Mouse (Mus musculus) cortical plate, adult 2 months (tissue): ENCODE results near the gene Hes3. TPM values are rescaled to one million over a fixed set of nuclear protein-coding genes. Genes with fewer than 3 reads are reported as not detected.

Experiments
- H3K27ac ChIP-seq: fragments of 200-500 bp; 2 replicates; pipeline ENCODE4 v1.5.1; 2012; ENCODE audit warnings: low read length, control low read depth, inconsistent platforms; ENCODE audit not compliant: insufficient read depth
- H3K4me1 ChIP-seq: fragments of 200-500 bp; 2 replicates; pipeline ENCODE4 v1.6.1; 2011; ENCODE audit warnings: low read length; ENCODE audit not compliant: control insufficient read depth, insufficient read depth
- H3K4me3 ChIP-seq: fragments of 200-500 bp; 2 replicates; pipeline ENCODE4 v1.5.1; 2011; ENCODE audit warnings: mild to moderate bottlenecking, low read length, control low read depth; ENCODE audit not compliant: insufficient read depth
- CTCF ChIP-seq: fragments of 200-500 bp; IDR thresholded peaks from 2 replicates; pipeline ENCODE4 v1.5.1; 2011; ENCODE audit warnings: mild to moderate bottlenecking, control low read depth, low read length; ENCODE audit not compliant: insufficient read depth; ENCODE audit errors: extremely low read depth
- POLR2A ChIP-seq: fragments of 200-500 bp; IDR thresholded peaks from 2 replicates; pipeline ENCODE4 v1.6.1; 2011; ENCODE audit warnings: mild to moderate bottlenecking, low read length, control low read depth; ENCODE audit not compliant: insufficient read depth; ENCODE audit errors: extremely low read depth
- polyA plus RNA-seq: library from polyadenylated mRNA; depleted of rRNA; stranded (reverse); fragments of >200 nt; gene quantifications from 2 replicates; pipeline ENCODE4 v1.2.3, GENCODE M21; 2012

The Hes3 gene
- polyA plus RNA-seq, 1 experiment = 1.2 TPM

DNA sequence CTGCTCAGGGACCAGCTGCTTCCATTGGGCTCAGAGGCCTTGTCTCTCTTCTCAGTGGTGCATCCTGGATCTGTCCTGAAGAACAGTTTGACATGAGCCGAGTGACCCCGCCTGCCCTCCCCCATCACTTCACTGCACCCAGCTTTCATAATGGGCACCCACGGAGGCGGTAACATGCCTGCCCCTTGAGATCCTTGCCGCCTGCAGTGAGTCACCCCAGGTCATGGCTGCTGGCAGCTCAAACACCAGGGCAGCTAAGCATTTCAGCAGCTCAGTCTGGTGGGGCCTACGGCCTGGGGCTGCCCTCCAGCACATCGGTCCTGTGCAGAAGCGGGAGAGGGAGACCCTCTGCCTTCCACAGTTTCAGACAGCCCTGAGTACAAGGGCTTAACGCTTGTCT lies 16.1 kb upstream of the Hes3 start:
- no peak overlapping the region for H3K4me3 ChIP-seq
- no peaks in the 10 kb centered on the region for H3K4me1 ChIP-seq
- H3K27ac ChIP-seq = no peak overlapping the region
- TF ChIP-seq POLR2A (no peak), CTCF (no peak)

GRCm38 (mm10) chr4:152305991-152306390 lies 14.5 kb upstream of the Hes3 start:
- Histone ChIP-seq H3K4me1 (no peaks in the 10 kb centered on the region), H3K4me3 (no peak overlapping the region), H3K27ac (no peak overlapping the region)
- TF ChIP-seq CTCF = no peak
- TF ChIP-seq POLR2A = no peak

DNA sequence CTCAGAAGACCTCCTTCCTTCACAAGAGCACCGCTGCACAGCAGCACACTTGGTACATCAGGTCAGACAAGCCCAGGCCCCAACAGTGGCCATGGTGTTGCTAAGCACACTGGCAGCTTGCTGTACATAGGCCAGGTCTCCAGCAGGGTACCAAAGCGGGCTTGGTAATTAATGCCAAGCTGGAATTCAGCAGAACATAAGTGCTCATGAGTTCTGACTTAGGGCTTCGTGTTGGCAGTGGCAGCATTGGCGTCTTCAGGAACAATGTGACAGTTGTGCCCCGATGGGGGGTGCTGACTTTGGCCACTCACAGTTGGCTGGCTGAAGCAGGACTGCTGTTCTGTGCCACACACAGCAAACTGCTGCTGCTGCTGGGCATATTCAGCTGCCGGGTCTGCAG lies 13.2 kb upstream of the Hes3 start:
- no peak for TF ChIP-seq CTCF
- TF ChIP-seq POLR2A = no peak
- Histone ChIP-seq H3K4me1 (no peaks in the 10 kb centered on the region), H3K27ac (no peak overlapping the region), H3K4me3 (no peak overlapping the region)

GRCm38 (mm10) chr4:152303172-152303571 lies 11.7 kb upstream of the Hes3 start:
- H3K27ac ChIP-seq = no peak overlapping the region
- no peak for TF ChIP-seq CTCF
- TF ChIP-seq POLR2A = no peak
- peaks cover 3% of the 10 kb centered on the region for H3K4me1 ChIP-seq
- no peak overlapping the region for H3K4me3 ChIP-seq

- Histone ChIP-seq H3K4me1 (peaks cover 5% of the 10 kb centered on the region), H3K4me3 (no peak overlapping the region), H3K27ac (no peak overlapping the region)
- TF ChIP-seq POLR2A (no peak), CTCF (no peak)
These were observed 10.6 kb upstream of the Hes3 start for GRCm38 (mm10) chr4:152302012-152302411.

DNA sequence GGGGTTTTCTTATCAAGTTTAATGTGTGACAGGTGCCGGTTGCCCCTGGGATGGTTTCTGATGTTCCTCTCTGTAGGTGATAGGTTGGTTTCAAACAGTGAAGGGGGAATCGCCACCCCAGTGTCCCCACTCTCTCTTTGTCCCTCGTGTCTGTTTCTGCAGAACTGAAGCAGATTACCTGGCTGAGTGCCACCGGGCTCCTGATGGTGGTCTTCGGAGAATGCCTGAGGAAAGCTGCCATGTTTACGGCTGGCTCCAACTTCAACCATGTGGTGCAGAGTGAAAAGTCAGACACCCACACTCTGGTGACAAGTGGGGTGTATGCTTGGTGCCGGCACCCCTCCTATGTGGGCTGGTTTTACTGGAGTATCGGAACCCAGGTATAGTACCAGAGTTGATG lies 8.9 kb upstream of the Hes3 start:
- H3K27ac ChIP-seq = no peak overlapping the region
- H3K4me1 ChIP-seq = peaks cover 5% of the 10 kb centered on the region
- TF ChIP-seq POLR2A (no peak), CTCF (no peak)
- H3K4me3 ChIP-seq = no peak overlapping the region

DNA sequence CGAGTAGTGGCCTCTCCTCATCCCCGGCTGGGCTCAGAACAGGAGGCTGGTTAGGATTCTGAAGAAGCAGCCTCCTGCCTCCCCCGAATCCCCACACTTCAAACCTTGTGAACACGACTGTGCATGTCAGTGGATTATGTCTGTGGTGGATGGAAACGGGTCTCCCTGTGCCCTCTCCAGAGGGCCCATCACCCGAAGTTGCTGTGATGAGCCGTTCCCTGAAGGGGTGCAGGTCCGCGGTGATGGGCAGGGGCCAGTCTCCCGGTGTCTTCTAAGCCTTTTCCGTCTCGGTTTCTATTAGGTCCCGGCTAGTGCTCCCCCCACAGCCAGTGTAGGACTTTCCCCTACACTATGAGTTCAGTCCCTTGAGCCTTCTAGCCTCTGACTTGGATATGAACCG lies 7.4 kb upstream of the Hes3 start:
- H3K4me1 ChIP-seq = peaks cover 5% of the 10 kb centered on the region
- H3K4me3 ChIP-seq = no peak overlapping the region
- TF ChIP-seq CTCF = no peak
- TF ChIP-seq POLR2A = no peak
- no peak overlapping the region for H3K27ac ChIP-seq

DNA sequence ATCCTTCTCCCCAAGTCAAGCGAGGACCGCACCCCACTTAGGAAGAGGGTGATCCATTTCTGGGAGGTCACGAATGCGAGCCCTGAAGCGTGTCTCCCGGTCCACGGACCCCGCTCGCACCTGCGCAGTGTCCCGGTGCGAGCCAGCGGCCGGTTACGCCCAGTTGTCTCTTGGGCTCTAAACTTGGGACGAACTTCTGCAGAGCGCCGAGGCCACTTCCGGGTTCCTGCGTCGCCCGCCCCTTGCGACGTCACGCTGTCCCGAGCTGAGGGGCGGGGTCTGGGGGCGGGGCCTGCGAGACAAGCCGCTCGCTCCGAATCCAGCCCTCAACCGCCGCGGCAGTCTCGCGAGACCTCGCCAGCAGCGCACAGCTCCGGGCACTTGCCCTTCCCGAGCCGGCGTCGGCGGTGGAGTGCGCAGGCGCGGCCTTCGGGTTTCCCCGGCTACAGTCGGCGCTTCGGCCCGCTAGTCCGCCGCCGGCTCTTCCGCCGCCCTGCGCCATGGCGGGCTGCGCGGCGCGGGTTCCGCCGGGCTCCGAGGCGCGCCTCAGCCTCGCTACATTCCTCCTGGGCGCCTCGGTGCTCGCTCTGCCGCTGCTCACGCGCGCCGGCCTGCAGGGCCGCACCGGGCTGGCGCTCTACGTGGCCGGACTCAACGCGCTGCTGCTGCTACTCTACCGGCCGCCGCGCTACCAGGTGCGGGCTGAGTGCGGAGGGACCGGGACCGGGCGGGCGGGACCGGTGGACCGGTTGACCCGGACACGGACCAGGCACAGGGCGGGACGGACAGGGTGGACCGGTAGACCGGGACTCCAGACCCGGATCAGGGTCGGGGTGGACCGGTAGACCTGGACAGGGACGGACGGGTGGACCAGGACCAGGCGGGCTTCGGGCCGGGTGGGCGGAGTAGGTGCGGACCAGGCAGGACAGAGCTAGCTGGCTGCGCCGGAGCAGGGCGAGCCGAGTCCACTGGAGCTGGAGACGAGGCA lies 5.7 kb upstream of the Hes3 start, which contains the start of gene Icmt:
Gene Icmt (plus strand): TSS at position 354 of the 988 bp plus-strand sequence.
- Histone ChIP-seq H3K27ac (peak within 1 kb of the TSS; percentile 66), H3K4me3 (peak within 1 kb of the TSS; percentile 94), H3K4me1 (peaks cover 5% of the 10 kb centered on the region)
- peak; percentile 45; the same call in 1 of the 2 replicates for TF ChIP-seq POLR2A
- TF ChIP-seq CTCF = no peak

GRCm38 (mm10) chr4:152296371-152296770 lies 4.9 kb upstream of the Hes3 start:
- no peak overlapping the region for H3K27ac ChIP-seq

GRCm38 (mm10) chr4:152295916-152296315 lies 4.5 kb upstream of the Hes3 start:
- no peak for TF ChIP-seq CTCF
- no peak for TF ChIP-seq POLR2A
- H3K4me3 ChIP-seq = no peak overlapping the region
- H3K4me1 ChIP-seq = peaks cover 5% of the 10 kb centered on the region
- H3K27ac ChIP-seq = no peak overlapping the region

More at GRCm38 (mm10) chr4:152296371-152296770, 4.9 kb upstream of the Hes3 start:
- H3K4me3 ChIP-seq = peak overlapping the region; percentile 94; the same call in 1 of the 2 replicates
- peaks cover 5% of the 10 kb centered on the region for H3K4me1 ChIP-seq
- TF ChIP-seq POLR2A (no peak), CTCF (no peak)
